Mouse (Mus musculus) heart, embryonic 13.5 days (tissue): ENCODE measurements at regions not wholly inside any gene's neighbourhood (a gene's known extent, or its start where the extent isn't known, plus 50 kb on each side); places are given as distances from the start of the nearest gene placed in this dataset.
A peak's percentile ranks its signal among the peaks of the same experiment; 100 is the strongest.

Experiments used
- ATAC-seq: fragments of 200-750 bp; cut with Nextera tagmentation; 2 replicates; pipeline ENCODE4 v1.8.0; 2017; ENCODE audit warnings: moderate TSS enrichment; ENCODE audit not compliant: insufficient number of reproducible peaks, low FRiP score, low TSS enrichment; ENCODE audit errors: extremely low read depth
- H3K27ac ChIP-seq: fragments of 300-500 bp; sonication (generic); replicated peaks from 2 replicates; pipeline ENCODE4 v1.5.1; 2015; ENCODE audit warnings: moderate library complexity, mild to moderate bottlenecking, inconsistent platforms
- H3K27me3 ChIP-seq: fragments of 300-500 bp; sonication (generic); replicated peaks from 2 replicates; pipeline ENCODE4 v1.6.1; 2015; ENCODE audit warnings: mild to moderate bottlenecking, inconsistent platforms
- H3K36me3 ChIP-seq: fragments of 300-500 bp; sonication (generic); 2 replicates; pipeline ENCODE4 v1.6.1; 2015; ENCODE audit warnings: mild to moderate bottlenecking, inconsistent platforms
- H3K4me1 ChIP-seq: fragments of 300-500 bp; sonication (generic); 2 replicates; pipeline ENCODE4 v1.6.1; 2015; ENCODE audit warnings: inconsistent platforms
- H3K4me2 ChIP-seq: fragments of 300-500 bp; sonication (generic); 2 replicates; pipeline ENCODE4 v1.6.1; 2015; ENCODE audit warnings: inconsistent platforms, mild to moderate bottlenecking, moderate library complexity
- H3K4me3 ChIP-seq: fragments of 300-500 bp; sonication (generic); 2 replicates; pipeline ENCODE4 v1.5.1; 2015; ENCODE audit warnings: moderate library complexity, mild to moderate bottlenecking, inconsistent platforms
- H3K9ac ChIP-seq: fragments of 300-500 bp; sonication (generic); 2 replicates; pipeline ENCODE4 v1.6.1; 2015; ENCODE audit warnings: inconsistent platforms, mild to moderate bottlenecking, moderate library complexity
- H3K9me3 ChIP-seq: fragments of 300-500 bp; sonication (generic); 2 replicates; pipeline ENCODE4 v1.6.1; 2016; ENCODE audit warnings: inconsistent platforms
- WGBS: fragments of 180-500 bp; shearing (Covaris S2); methylation state at CpG from one replicate; pipeline ENCODE4 v1.1.7; 2015; ENCODE audit warnings: mixed read lengths; 5-methylcytosine and 5-hydroxymethylcytosine counted together

GRCm38 (mm10) chr10:44636061-44636460 lies 107.8 kb upstream of the Prdm1 start:
- Histone ChIP-seq H3K27me3 (no peaks in the 10 kb centered on the region), H3K4me3 (no peak overlapping the region), H3K9ac (no peak overlapping the region), H3K9me3 (no peaks in the 10 kb centered on the region), H3K4me1 (0 out of 2 replicates have a peak, but pooled peaks cover 2% of the 10 kb centered on the region), H3K4me2 (no peak overlapping the region), H3K27ac (no peak overlapping the region), H3K36me3 (no peaks in the 10 kb centered on the region)
- no peak for ATAC-seq

DNA sequence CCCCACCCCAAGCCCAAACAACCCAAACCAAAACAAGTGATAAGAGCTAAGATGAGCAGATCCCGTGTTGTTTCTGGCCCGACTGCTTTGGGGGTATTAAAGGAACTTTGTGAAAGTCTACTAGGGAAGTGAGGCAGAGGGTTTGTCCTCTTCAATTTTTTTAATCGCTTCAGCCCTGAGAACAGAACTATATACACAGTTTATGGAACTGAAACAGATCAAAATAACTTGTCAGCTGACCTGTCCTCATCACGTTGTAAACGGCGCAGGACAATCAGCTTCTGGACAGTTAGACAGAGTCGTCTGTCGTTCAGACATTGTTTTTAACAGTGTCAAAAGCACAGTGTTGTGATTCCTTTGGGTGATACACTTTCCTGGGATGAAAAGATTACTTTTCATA lies 103.3 kb upstream of the Prdm1 start:
- Histone ChIP-seq H3K27me3 (no peaks in the 10 kb centered on the region), H3K27ac (no peak overlapping the region), H3K4me3 (no peak overlapping the region), H3K9ac (no peak overlapping the region), H3K4me2 (peak overlapping the region; percentile 11; the same call in 1 of the 2 replicates), H3K4me1 (0 out of 2 replicates have a peak, but pooled peaks cover 2% of the 10 kb centered on the region), H3K9me3 (no peaks in the 10 kb centered on the region), H3K36me3 (no peaks in the 10 kb centered on the region)
- no peak for ATAC-seq
- WGBS: 45% methylated on average over 8 of the region's 8 CpGs

DNA sequence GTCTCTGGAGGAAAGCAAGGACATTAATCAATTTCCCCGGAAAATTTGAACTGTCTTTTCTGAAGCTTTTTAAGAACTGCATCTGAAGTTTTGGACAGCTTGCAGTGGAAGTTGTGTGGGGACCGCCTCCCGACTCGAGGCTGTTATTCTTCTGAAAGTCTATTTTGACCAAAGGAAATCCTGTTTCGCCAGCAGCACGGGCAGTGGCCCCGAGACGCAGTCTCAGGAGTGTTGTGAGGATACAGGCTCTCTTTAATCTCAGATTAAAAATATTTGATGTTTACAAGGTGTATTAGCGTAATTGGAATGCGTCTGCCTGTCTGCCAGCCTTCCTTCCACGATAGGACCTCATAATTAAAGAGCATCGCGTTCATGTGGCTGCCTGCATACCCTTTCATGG lies 102.2 kb upstream of the Prdm1 start:
- Histone ChIP-seq H3K4me1 (0 out of 2 replicates have a peak, but pooled peaks cover 2% of the 10 kb centered on the region), H3K4me3 (no peak overlapping the region), H3K27ac (0 out of 2 replicates have a peak overlapping the region, but pooled peaks have one; percentile 17), H3K36me3 (no peaks in the 10 kb centered on the region), H3K9me3 (no peaks in the 10 kb centered on the region), H3K27me3 (no peaks in the 10 kb centered on the region), H3K4me2 (peak overlapping the region; percentile 15; the same call in 1 of the 2 replicates), H3K9ac (no peak overlapping the region)
- WGBS: 62% methylated on average over 13 of the region's 13 CpGs
- no peak for ATAC-seq

- no peaks in the 10 kb centered on the region for H3K4me1 ChIP-seq
- ATAC-seq: no peak
- no peak overlapping the region for H3K4me2 ChIP-seq
- WGBS: 83% methylated on average over 3 of the region's 3 CpGs
- H3K27me3 ChIP-seq: no peaks in the 10 kb centered on the region
- no peaks in the 10 kb centered on the region for H3K9me3 ChIP-seq
- H3K4me3 ChIP-seq: no peak overlapping the region
- no peaks in the 10 kb centered on the region for H3K36me3 ChIP-seq
- H3K9ac ChIP-seq: no peak overlapping the region
- H3K27ac ChIP-seq: no peak overlapping the region
Measured at GRCm38 (mm10) chr10:44628387-44628786, 100.1 kb upstream of the Prdm1 start.

- Histone ChIP-seq H3K27ac (no peak overlapping the region), H3K4me2 (no peak overlapping the region), H3K9me3 (no peaks in the 10 kb centered on the region), H3K27me3 (no peaks in the 10 kb centered on the region), H3K9ac (no peak overlapping the region), H3K4me3 (no peak overlapping the region), H3K4me1 (no peaks in the 10 kb centered on the region), H3K36me3 (no peaks in the 10 kb centered on the region)
- WGBS: 79% methylated on average over 3 of the region's 3 CpGs
- ATAC-seq: no peak
Measured at GRCm38 (mm10) chr10:44627431-44627830, 99.1 kb upstream of the Prdm1 start.

DNA sequence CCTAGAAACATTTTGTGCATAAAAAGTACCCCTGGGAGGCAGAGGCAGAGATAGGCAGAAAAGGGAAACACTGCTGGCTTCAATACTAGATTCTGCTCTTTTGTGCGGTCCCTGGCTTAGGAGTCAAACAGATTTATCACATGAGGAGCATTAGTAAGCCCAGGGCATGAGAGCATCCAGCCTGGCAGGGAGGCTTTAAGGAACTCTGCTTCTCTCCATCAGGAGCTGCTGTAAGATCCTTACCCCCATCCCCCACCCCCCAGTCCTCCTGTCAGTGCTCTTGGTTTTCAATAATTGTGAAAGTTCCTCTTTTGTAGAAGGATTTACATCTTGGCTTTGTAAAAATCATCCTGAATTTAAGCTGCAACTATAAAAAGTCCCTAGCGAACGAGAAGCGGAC lies 97.2 kb upstream of the Prdm1 start:
- 77% methylated on average over 4 of the region's 4 CpGs for WGBS
- no peaks in the 10 kb centered on the region for H3K36me3 ChIP-seq

GRCm38 (mm10) chr10:44615586-44615985 lies 87.3 kb upstream of the Prdm1 start:
- ATAC-seq: no peak
- H3K36me3 ChIP-seq: no peaks in the 10 kb centered on the region
- WGBS: 75% methylated on average over 1 of the region's 1 CpGs

More for the DNA sequence above, 97.2 kb upstream of the Prdm1 start:
- Histone ChIP-seq H3K27ac (no peak overlapping the region), H3K4me1 (no peaks in the 10 kb centered on the region), H3K9ac (no peak overlapping the region), H3K27me3 (no peaks in the 10 kb centered on the region), H3K9me3 (no peaks in the 10 kb centered on the region), H3K4me3 (no peak overlapping the region), H3K4me2 (no peak overlapping the region)
- ATAC-seq: no peak

GRCm38 (mm10) chr10:44612571-44612970 lies 84.3 kb upstream of the Prdm1 start:
- no peaks in the 10 kb centered on the region for H3K27me3 ChIP-seq
- WGBS: 72% methylated on average over 7 of the region's 7 CpGs
- no peak for ATAC-seq
- H3K27ac ChIP-seq: no peak overlapping the region
- no peak overlapping the region for H3K4me3 ChIP-seq
- H3K9ac ChIP-seq: no peak overlapping the region
- H3K9me3 ChIP-seq: no peaks in the 10 kb centered on the region
- no peak overlapping the region for H3K4me2 ChIP-seq
- H3K36me3 ChIP-seq: no peaks in the 10 kb centered on the region
- H3K4me1 ChIP-seq: no peaks in the 10 kb centered on the region

More at GRCm38 (mm10) chr10:44615586-44615985, 87.3 kb upstream of the Prdm1 start:
- no peaks in the 10 kb centered on the region for H3K4me1 ChIP-seq
- H3K27me3 ChIP-seq: no peaks in the 10 kb centered on the region
- no peak overlapping the region for H3K27ac ChIP-seq
- no peaks in the 10 kb centered on the region for H3K9me3 ChIP-seq
- H3K9ac ChIP-seq: no peak overlapping the region
- H3K4me3 ChIP-seq: no peak overlapping the region
- H3K4me2 ChIP-seq: no peak overlapping the region

- no peaks in the 10 kb centered on the region for H3K4me1 ChIP-seq
- H3K9ac ChIP-seq: no peak overlapping the region
- no peak overlapping the region for H3K27ac ChIP-seq
- no peaks in the 10 kb centered on the region for H3K9me3 ChIP-seq
- H3K36me3 ChIP-seq: no peaks in the 10 kb centered on the region
- WGBS: 73% methylated on average over 5 of the region's 5 CpGs
- H3K27me3 ChIP-seq: no peaks in the 10 kb centered on the region
- no peak overlapping the region for H3K4me2 ChIP-seq
- H3K4me3 ChIP-seq: no peak overlapping the region
- no peak for ATAC-seq
Measured at GRCm38 (mm10) chr10:44611399-44611798, 83.1 kb upstream of the Prdm1 start.

DNA sequence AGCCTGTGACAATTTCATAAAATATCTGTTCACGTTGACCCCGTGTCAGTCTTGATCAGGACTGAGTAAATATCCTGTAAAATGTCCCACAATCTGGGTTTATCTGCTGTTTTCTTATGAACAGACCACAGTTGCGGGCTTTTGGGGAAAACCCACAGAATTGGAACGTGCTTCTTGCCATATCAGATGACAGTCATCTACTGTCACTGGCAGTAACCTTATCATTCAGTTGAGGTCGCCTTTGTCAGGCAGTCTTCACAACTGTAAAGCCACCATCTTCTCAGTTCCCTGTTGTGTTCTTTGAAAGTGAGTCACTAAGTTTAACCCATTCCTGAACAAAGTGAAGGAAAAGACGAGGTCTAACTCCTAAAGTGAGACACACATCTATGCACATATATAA lies 80.9 kb upstream of the Prdm1 start:
- Histone ChIP-seq H3K27me3 (no peaks in the 10 kb centered on the region), H3K4me3 (no peak overlapping the region), H3K4me2 (no peak overlapping the region), H3K27ac (no peak overlapping the region), H3K36me3 (no peaks in the 10 kb centered on the region), H3K9me3 (no peaks in the 10 kb centered on the region), H3K4me1 (no peaks in the 10 kb centered on the region), H3K9ac (no peak overlapping the region)
- 49% methylated on average over 6 of the region's 6 CpGs for WGBS
- no peak for ATAC-seq

GRCm38 (mm10) chr10:44607334-44607851 lies 79.1 kb upstream of the Prdm1 start:
- H3K4me1 ChIP-seq: no peaks in the 10 kb centered on the region
- H3K36me3 ChIP-seq: no peaks in the 10 kb centered on the region
- H3K4me3 ChIP-seq: no peak overlapping the region
- 36% methylated on average over 5 of the region's 5 CpGs for WGBS
- no peaks in the 10 kb centered on the region for H3K9me3 ChIP-seq
- no peak overlapping the region for H3K9ac ChIP-seq
- no peak for ATAC-seq
- H3K4me2 ChIP-seq: no peak overlapping the region
- no peak overlapping the region for H3K27ac ChIP-seq
- H3K27me3 ChIP-seq: no peaks in the 10 kb centered on the region

DNA sequence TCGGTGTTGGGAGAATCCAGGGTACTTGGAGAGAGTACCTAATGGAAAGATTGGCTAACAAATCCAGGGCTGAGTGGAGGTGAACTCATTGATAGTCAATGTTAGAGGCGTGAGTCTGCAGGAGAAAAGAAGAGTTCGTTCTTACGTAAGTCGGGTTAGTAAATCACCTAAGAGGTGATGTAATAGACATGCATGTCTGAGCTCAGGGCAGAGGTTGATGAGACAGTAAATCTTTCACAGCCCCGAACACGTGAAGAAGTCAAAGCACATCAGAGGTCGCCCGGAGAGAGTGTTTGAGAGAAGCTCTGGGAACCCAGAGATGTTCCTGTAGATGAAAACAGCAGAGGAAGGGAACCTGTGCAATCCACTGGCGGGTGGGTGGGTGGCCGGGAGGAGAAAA lies 76.2 kb upstream of the Prdm1 start:
- H3K9ac ChIP-seq: no peak overlapping the region
- no peak overlapping the region for H3K27ac ChIP-seq

More for the DNA sequence above, 76.2 kb upstream of the Prdm1 start:
- 79% methylated on average over 11 of the region's 11 CpGs for WGBS
- Histone ChIP-seq H3K27me3 (no peaks in the 10 kb centered on the region), H3K4me1 (no peaks in the 10 kb centered on the region), H3K4me3 (no peak overlapping the region), H3K4me2 (no peak overlapping the region), H3K9me3 (no peaks in the 10 kb centered on the region), H3K36me3 (no peaks in the 10 kb centered on the region)
- ATAC-seq: no peak
